Mouse (Mus musculus): ENCODE results near the gene Mocs2. TPM values are rescaled to one million over a fixed set of nuclear protein-coding genes. Genes with fewer than 3 reads are reported as not detected.

Mocs2 gene
- polyA plus RNA-seq, 1 experiment from 2014 or later, result 120 TPM

- DNase-seq (ENCODE audit: low spot score) (no peak), ATAC-seq (replicated peaks; ENCODE audit: low FRiP score, low read depth) (no peak)
- Histone ChIP-seq H3K4me2 (ENCODE audit: low read length) (no peak overlapping the region), H3K27me3 (ENCODE audit: insufficient read depth, low read length) (no peaks in the 10 kb centered on the region), H3K4me1 (replicated peaks; ENCODE audit: insufficient read depth, low read length) (peaks cover 4% of the 10 kb centered on the region; the same call in 1 of the 2 replicates), H3K9ac (ENCODE audit: low read depth, low read length) (no peak overlapping the region), H3K27ac (no peak overlapping the region), H3K4me3 (replicated peaks; ENCODE audit: low read depth, low read length) (no peak overlapping the region), H3K36me3 (ENCODE audit: insufficient read depth, low read length) (0 out of 2 replicates have a peak, but pooled peaks cover 3% of the 10 kb centered on the region), H3K9me3 (replicated peaks; ENCODE audit: low read length) (no peaks in the 10 kb centered on the region)
- 51% methylated on average over 2 of the region's 2 CpGs for WGBS
- TF ChIP-seq CTCF (IDR thresholded peaks at IDR 0.05; ENCODE audit: low read depth), result no peak
These were observed 16.5 kb downstream of the Mocs2 start for GRCm38 (mm10) chr13:114834580-114834979.

DNA sequence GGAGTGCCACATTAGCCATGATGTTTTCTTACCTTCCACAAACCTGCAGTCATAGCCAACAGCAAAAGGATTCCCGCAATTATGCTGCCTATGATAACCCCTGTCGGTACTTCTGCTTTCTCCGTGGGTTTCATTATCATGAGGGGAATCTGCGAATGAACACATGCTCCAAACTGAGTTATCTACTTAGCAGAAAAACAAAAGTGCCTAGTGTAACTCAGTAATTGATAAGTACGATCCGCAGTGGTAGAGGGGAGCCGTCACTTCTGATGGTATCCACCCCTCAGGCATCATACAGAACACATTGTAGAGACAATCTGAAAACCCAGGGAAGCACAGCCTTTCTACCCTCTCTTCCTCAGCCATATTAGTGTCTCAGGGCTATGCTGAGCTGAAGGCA, 19.0 kb downstream of the Mocs2 start:
- TF ChIP-seq CTCF (IDR thresholded peaks at IDR 0.05; ENCODE audit: low read depth), result no peak
- Histone ChIP-seq H3K36me3 (ENCODE audit: insufficient read depth, low read length) (0 out of 2 replicates have a peak, but pooled peaks cover 3% of the 10 kb centered on the region), H3K4me1 (replicated peaks; ENCODE audit: insufficient read depth, low read length) (peaks cover 4% of the 10 kb centered on the region; the same call in 1 of the 2 replicates), H3K27ac (no peak overlapping the region), H3K4me3 (replicated peaks; ENCODE audit: low read depth, low read length) (no peak overlapping the region), H3K9ac (ENCODE audit: low read depth, low read length) (no peak overlapping the region), H3K4me2 (ENCODE audit: low read length) (no peak overlapping the region), H3K27me3 (ENCODE audit: insufficient read depth, low read length) (no peaks in the 10 kb centered on the region), H3K9me3 (replicated peaks; ENCODE audit: low read length) (no peaks in the 10 kb centered on the region)
- DNase-seq (ENCODE audit: low spot score), result no peak
- ATAC-seq (replicated peaks; ENCODE audit: low FRiP score, low read depth), result no peak
- 90% methylated on average over 7 of the region's 7 CpGs for WGBS

DNA sequence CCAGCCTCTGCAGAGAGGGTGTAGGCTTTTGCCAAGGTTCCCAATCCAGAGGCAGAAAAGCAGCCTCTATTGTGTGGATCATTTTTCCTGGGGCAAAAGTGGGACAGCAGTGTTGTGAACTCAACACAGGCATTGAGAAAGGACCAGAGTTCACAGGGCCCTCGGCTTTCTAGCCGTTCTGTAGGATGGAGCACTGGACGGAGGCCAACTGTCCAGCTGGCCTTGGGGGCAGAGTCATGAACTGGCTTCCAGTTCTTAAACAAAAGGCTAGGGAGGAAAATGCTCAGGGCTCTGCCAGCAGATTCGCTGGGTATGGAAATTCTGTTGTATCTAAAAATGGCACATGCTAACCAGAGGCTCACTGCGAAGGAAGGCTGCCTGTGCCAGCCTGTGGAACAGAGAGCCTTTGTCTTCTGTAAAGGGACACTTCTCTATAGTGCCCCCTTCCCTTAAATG, 20.5 kb downstream of the Mocs2 start:
- 37% methylated on average over 5 of the region's 5 CpGs for WGBS
- peaks cover 4% of the 10 kb centered on the region; the same call in 1 of the 2 replicates for H3K4me1 ChIP-seq (replicated peaks; ENCODE audit: insufficient read depth, low read length)
- no peaks in the 10 kb centered on the region for H3K9me3 ChIP-seq (replicated peaks; ENCODE audit: low read length)
- peak; percentile 56 for DNase-seq (ENCODE audit: low spot score)
- H3K27ac ChIP-seq, result no peak overlapping the region
- no peak overlapping the region for H3K4me2 ChIP-seq (ENCODE audit: low read length)
- H3K9ac ChIP-seq (ENCODE audit: low read depth, low read length), result no peak overlapping the region
- TF ChIP-seq CTCF (IDR thresholded peaks at IDR 0.05; ENCODE audit: low read depth), result no peak
- H3K27me3 ChIP-seq (ENCODE audit: insufficient read depth, low read length), result no peaks in the 10 kb centered on the region
- 0 out of 2 replicates have a peak, but pooled peaks cover 3% of the 10 kb centered on the region for H3K36me3 ChIP-seq (ENCODE audit: insufficient read depth, low read length)
- 0 out of 2 replicates have a peak, but pooled peaks have one; percentile 40 for ATAC-seq (replicated peaks; ENCODE audit: low FRiP score, low read depth)
- no peak overlapping the region for H3K4me3 ChIP-seq (replicated peaks; ENCODE audit: low read depth, low read length)

- Histone ChIP-seq H3K9me3 (replicated peaks; ENCODE audit: low read length) (no peaks in the 10 kb centered on the region), H3K27me3 (ENCODE audit: insufficient read depth, low read length) (no peaks in the 10 kb centered on the region), H3K36me3 (ENCODE audit: insufficient read depth, low read length) (0 out of 2 replicates have a peak, but pooled peaks cover 3% of the 10 kb centered on the region), H3K4me2 (ENCODE audit: low read length) (no peak overlapping the region), H3K9ac (ENCODE audit: low read depth, low read length) (no peak overlapping the region), H3K4me3 (replicated peaks; ENCODE audit: low read depth, low read length) (no peak overlapping the region), H3K4me1 (replicated peaks; ENCODE audit: insufficient read depth, low read length) (peaks cover 4% of the 10 kb centered on the region; the same call in 1 of the 2 replicates), H3K27ac (no peak overlapping the region)
- TF ChIP-seq CTCF (IDR thresholded peaks at IDR 0.05; ENCODE audit: low read depth), result no peak
- no peak for ATAC-seq (replicated peaks; ENCODE audit: low FRiP score, low read depth)
- WGBS, result 85% methylated on average over 9 of the region's 9 CpGs
- no peak for DNase-seq (ENCODE audit: low spot score)
These were observed 21.1 kb downstream of the Mocs2 start for GRCm38 (mm10) chr13:114839098-114839497.

- 0 out of 2 replicates have a peak, but pooled peaks cover 3% of the 10 kb centered on the region for H3K36me3 ChIP-seq (ENCODE audit: insufficient read depth, low read length)
- no peak overlapping the region for H3K9ac ChIP-seq (ENCODE audit: low read depth, low read length)
- no peak overlapping the region for H3K27ac ChIP-seq
- peaks cover 4% of the 10 kb centered on the region; the same call in 1 of the 2 replicates for H3K4me1 ChIP-seq (replicated peaks; ENCODE audit: insufficient read depth, low read length)
- H3K9me3 ChIP-seq (replicated peaks; ENCODE audit: low read length), result no peaks in the 10 kb centered on the region
- no peaks in the 10 kb centered on the region for H3K27me3 ChIP-seq (ENCODE audit: insufficient read depth, low read length)
- no peak overlapping the region for H3K4me3 ChIP-seq (replicated peaks; ENCODE audit: low read depth, low read length)
- DNase-seq (ENCODE audit: low spot score) (no peak), ATAC-seq (replicated peaks; ENCODE audit: low FRiP score, low read depth) (no peak)
- TF ChIP-seq CTCF (IDR thresholded peaks at IDR 0.05; ENCODE audit: low read depth), result no peak
- H3K4me2 ChIP-seq (ENCODE audit: low read length), result no peak overlapping the region
- 92% methylated on average over 4 of the region's 4 CpGs for WGBS
These were observed 22.5 kb downstream of the Mocs2 start for GRCm38 (mm10) chr13:114840545-114840944.

DNA sequence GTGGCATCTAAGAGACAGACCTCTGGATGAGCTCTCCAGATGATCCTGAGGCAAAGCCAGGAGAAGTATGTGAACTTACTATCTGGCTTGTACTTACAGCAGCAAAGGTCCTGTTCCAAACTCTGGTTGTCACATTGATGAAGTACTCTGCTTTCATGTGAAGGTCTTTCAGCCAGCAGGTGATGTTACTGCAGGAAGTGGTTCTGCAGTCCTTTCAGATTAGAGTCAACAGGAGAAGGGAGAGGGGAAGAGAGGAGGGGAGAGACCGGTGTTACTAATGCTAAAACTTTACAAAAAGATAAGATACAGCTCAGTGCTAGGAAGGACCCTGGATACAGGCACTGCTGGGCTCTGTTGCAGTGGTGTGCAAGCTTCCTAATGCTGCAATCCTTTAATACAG, 25.3 kb downstream of the Mocs2 start:
- Histone ChIP-seq H3K9me3 (replicated peaks; ENCODE audit: low read length) (no peaks in the 10 kb centered on the region), H3K36me3 (ENCODE audit: insufficient read depth, low read length) (no peaks in the 10 kb centered on the region), H3K9ac (ENCODE audit: low read depth, low read length) (no peak overlapping the region), H3K27me3 (ENCODE audit: insufficient read depth, low read length) (no peaks in the 10 kb centered on the region), H3K4me2 (ENCODE audit: low read length) (no peak overlapping the region), H3K27ac (no peak overlapping the region), H3K4me1 (replicated peaks; ENCODE audit: insufficient read depth, low read length) (peaks cover 4% of the 10 kb centered on the region; the same call in 1 of the 2 replicates), H3K4me3 (replicated peaks; ENCODE audit: low read depth, low read length) (no peak overlapping the region)
- WGBS, result 61% methylated on average over 1 of the region's 1 CpGs
- no peak for TF ChIP-seq CTCF (IDR thresholded peaks at IDR 0.05; ENCODE audit: low read depth)
- ATAC-seq (replicated peaks; ENCODE audit: low FRiP score, low read depth) (no peak), DNase-seq (ENCODE audit: low spot score) (no peak)

GRCm38 (mm10) chr13:114845804-114846203, 27.8 kb downstream of the Mocs2 start:
- no peak for ATAC-seq (replicated peaks; ENCODE audit: low FRiP score, low read depth)
- WGBS, result 81% methylated on average over 6 of the region's 6 CpGs
- no peak for DNase-seq (ENCODE audit: low spot score)
- Histone ChIP-seq H3K27ac (no peak overlapping the region), H3K9me3 (replicated peaks; ENCODE audit: low read length) (no peaks in the 10 kb centered on the region), H3K4me3 (replicated peaks; ENCODE audit: low read depth, low read length) (no peak overlapping the region), H3K4me2 (ENCODE audit: low read length) (no peak overlapping the region), H3K27me3 (ENCODE audit: insufficient read depth, low read length) (no peaks in the 10 kb centered on the region), H3K36me3 (ENCODE audit: insufficient read depth, low read length) (no peaks in the 10 kb centered on the region), H3K4me1 (replicated peaks; ENCODE audit: insufficient read depth, low read length) (no peaks in the 10 kb centered on the region), H3K9ac (ENCODE audit: low read depth, low read length) (no peak overlapping the region)
- no peak for TF ChIP-seq CTCF (IDR thresholded peaks at IDR 0.05; ENCODE audit: low read depth)
